ENCODE assay signal across 9 mouse cellular contexts in genomic region chr3:154663976-154664581, GRCm38 (mm10). TPM values are rescaled to one million over a fixed set of nuclear protein-coding genes. Genes with fewer than 3 reads are reported as not detected.
A peak's percentile ranks its signal among the peaks of the same experiment; 100 is the strongest.
DNase-seq lines count a peak whose midpoint lies in the region; ATAC-seq and TF ChIP-seq lines count a peak whose summit lies in the region.
"Had no signal": no experiment of that assay in that cellular context is flagged by ENCODE, and none has a peak within 500 bp of the region (broad histone marks: within the 10 kb centered on the region; RNA-seq: fewer than 3 reads in every experiment).

No protein-coding gene starts in this region.

- TF ChIP-seq POLR2A in lung, adult 2 months (IDR thresholded peaks at IDR 0.05; ENCODE audit: borderline replicate concordance, extremely low read depth, low read depth, low read length), result no peak

- intact Hi-C loops in heart, postnatal 10 days (cut with DNase I), result no loop called here

- peak overlapping the region; percentile 97 for H3K27ac ChIP-seq in layer of hippocampus, adult 2 months
- H3K27ac ChIP-seq in stomach, embryonic 14.5 days (ENCODE audit: low read length), result no peak overlapping the region

- 5% methylated on average over 25 of the region's 27 CpGs for WGBS in lung, adult 2 months
- WGBS in stomach, embryonic 14.5 days, result 2% methylated on average over 25 of the region's 27 CpGs

- DNase-seq in lung, adult 18-20 months, result peak; percentile 39 to 57
- DNase-seq in lung, adult 2 months, result no peak
- peak; percentile 43 for DNase-seq in embryo, embryonic 11 days
- DNase-seq in heart, postnatal 10 days, result peak; percentile 19 to 22
- peak; percentile 67 to 80 for DNase-seq in layer of hippocampus, adult 2 months (ENCODE audit: low spot score in 2 of 2)
- DNase-seq in mesoderm, embryonic 11.5 days (ENCODE audit: low read depth, low spot score), result peak; percentile 38

- no peaks in the 10 kb centered on the region for H3K9me3 ChIP-seq in stomach, embryonic 14.5 days (ENCODE audit: control insufficient read depth, low read depth, low read length)

- H3K4me2 ChIP-seq in stomach, embryonic 14.5 days (replicated peaks; ENCODE audit: low read depth, low read length), result peak overlapping the region; percentile 55

- no peak for TF ChIP-seq CTCF in lung, adult 2 months (IDR thresholded peaks at IDR 0.05; ENCODE audit: insufficient read depth, low read length)
- no peak for TF ChIP-seq CTCF in layer of hippocampus, adult 2 months (conservative IDR thresholded peaks at IDR 0.05)

- H3K4me1 ChIP-seq in lung, adult 2 months (ENCODE audit: control insufficient read depth, insufficient read depth, low read length), result no peaks in the 10 kb centered on the region
- peaks cover 4% of the 10 kb centered on the region; the same call in 1 of the 2 replicates for H3K4me1 ChIP-seq in stomach, embryonic 14.5 days (ENCODE audit: control insufficient read depth, insufficient read depth, low read length)

- H3K9ac ChIP-seq in stomach, embryonic 14.5 days (replicated peaks; ENCODE audit: low read depth, low read length), result no peak overlapping the region

- no peaks in the 10 kb centered on the region for H3K36me3 ChIP-seq in stomach, embryonic 14.5 days (ENCODE audit: control insufficient read depth, insufficient read depth, low read length)

- H3K27me3 ChIP-seq in stomach, embryonic 14.5 days (ENCODE audit: control insufficient read depth, insufficient read depth, low read length), result peaks cover 11% of the 10 kb centered on the region; the same call in 1 of the 2 replicates

- ATAC-seq in stomach, embryonic 14.5 days (ENCODE audit: insufficient number of reproducible peaks, insufficient read depth, low FRiP score, low read depth), result peak; percentile 72
- no peak; the same call in 1 of the 2 replicates for ATAC-seq in granulocyte monocyte progenitor cell, adult 5-6 weeks (replicated peaks; ENCODE audit: poor library complexity, severe bottlenecking)

- no peak overlapping the region for H3K4me3 ChIP-seq in lung, adult 2 months (replicated peaks; ENCODE audit: extremely low read depth, low read depth, low read length)
- H3K4me3 ChIP-seq in layer of hippocampus, adult 2 months, result peak overlapping the region; percentile 65
- H3K4me3 ChIP-seq in stomach, embryonic 14.5 days (ENCODE audit: low read depth, low read length), result peak overlapping the region; percentile 29

RNA-seq across cellular contexts. Expression of gene Erich3, which starts 0.4 kb away (rescaled TPM):
- polyA plus RNA-seq in lung, adult 2 months (2012; rRNA removed), result 1.9 and 2.6 TPM in 2 replicates
- under 1 TPM; 0.05 TPM for total RNA-seq in heart, postnatal 10 days (2021)
- total RNA-seq in layer of hippocampus, adult 2 months (2021), result 1 to 10 TPM; 7.7 TPM
- polyA plus RNA-seq in stomach, embryonic 14.5 days (2014; fragmentation: Nextera tagmentation; extraction: Ambion mirVana), result 0.29 and 0.34 TPM in 2 replicates
- total RNA-seq in granulocyte monocyte progenitor cell, adult 5-6 weeks (2014; fragmentation: Nextera tagmentation), result not detected in 2 replicates
- not detected in 2 replicates for total RNA-seq in granulocyte monocyte progenitor cell, adult 5-6 weeks (2017)
- polyA plus RNA-seq: liver, adult 2 months had no signal

Comparison
In these comparisons a context has a peak if more than half of its experiments do, and no peak if none do; other contexts are left out.
1. RNA of gene Erich3, which starts 0.4 kb away (total RNA-seq): 7.7 TPM in layer of hippocampus, adult 2 months; 0.05 TPM in heart, postnatal 10 days and not detected in granulocyte monocyte progenitor cell, adult 5-6 weeks; every median in the first group is over 4 times any median in the second.